Mouse (Mus musculus): ENCODE data around the gene Abi3bp.

DNA sequence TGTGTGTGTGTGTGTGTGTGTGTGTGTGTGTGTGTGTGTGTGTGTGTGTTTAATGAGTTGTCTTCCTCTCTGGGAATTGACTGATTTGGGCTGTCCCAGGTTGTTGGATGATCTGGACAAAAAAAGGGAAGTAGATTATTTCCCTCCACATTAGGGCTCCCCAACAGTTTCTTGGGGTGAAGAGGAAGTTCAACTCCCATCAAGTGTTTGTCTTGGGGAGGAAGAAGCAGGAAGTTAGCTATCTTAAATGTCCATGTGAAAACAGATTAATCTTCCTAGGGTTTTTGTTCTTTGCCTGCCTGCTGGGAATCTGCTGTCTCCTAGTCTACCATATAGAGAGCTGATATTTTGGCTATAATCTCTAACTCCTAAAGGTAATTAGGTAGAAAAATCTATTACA is 181.2 kb downstream of the Abi3bp start:
- TF ChIP-seq CTCF (IDR thresholded peaks at IDR 0.05; ENCODE audit: low read depth) (no peak), EP300 (IDR thresholded peaks at IDR 0.05; ENCODE audit: low read depth) (no peak)
